In genomic region chr1:59403831-59404547, GRCm38 (mm10) we compare ENCODE assay signal across 17 mouse cellular contexts.
"Had no signal": no experiment of that assay in that cellular context is flagged by ENCODE, and none has a peak within 500 bp of the region (broad histone marks: within the 10 kb centered on the region; RNA-seq: fewer than 3 reads in every experiment).

No protein-coding gene starts in this region.

- H3K9ac ChIP-seq: limb, embryonic 13.5 days; liver, embryonic 15.5 days; lung, embryonic 14.5 days; neural tube, embryonic 15.5 days had no signal

- H3K27ac ChIP-seq: layer of hippocampus, adult 2 months; limb, embryonic 13.5 days; liver, embryonic 15.5 days; midbrain, embryonic 10.5 days; neural tube, embryonic 15.5 days had no signal

- DNase-seq: kidney, postnatal 10 days; kidney, postnatal 4 days; left cerebral cortex, postnatal 4 days; lung, embryonic 14.5 days; lung, postnatal 10 days; lung, postnatal 4 days; midbrain, embryonic 14.5 days; right cerebral cortex, adult 18-20 months; right cerebral cortex, postnatal 25 days; thymus, postnatal 4 days had no signal

- H3K4me1 ChIP-seq: liver, embryonic 15.5 days had no signal

- H3K36me3 ChIP-seq: limb, embryonic 13.5 days; liver, embryonic 15.5 days; midbrain, embryonic 10.5 days; neural tube, embryonic 15.5 days had no signal

- H3K27me3 ChIP-seq: limb, embryonic 13.5 days; liver, embryonic 15.5 days; neural tube, embryonic 15.5 days had no signal

- H3K4me3 ChIP-seq: layer of hippocampus, adult 2 months; limb, embryonic 13.5 days; liver, embryonic 15.5 days; midbrain, embryonic 10.5 days; myocyte; neural tube, embryonic 15.5 days had no signal

- H3K4me2 ChIP-seq: limb, embryonic 13.5 days; liver, embryonic 11.5 days; liver, embryonic 15.5 days; lung, embryonic 14.5 days; neural tube, embryonic 15.5 days had no signal

- H3K9me3 ChIP-seq: limb, embryonic 13.5 days; liver, embryonic 15.5 days; midbrain, embryonic 10.5 days; neural tube, embryonic 15.5 days had no signal
